Mouse (Mus musculus): ENCODE measurements around the gene Adamts2.

DNA sequence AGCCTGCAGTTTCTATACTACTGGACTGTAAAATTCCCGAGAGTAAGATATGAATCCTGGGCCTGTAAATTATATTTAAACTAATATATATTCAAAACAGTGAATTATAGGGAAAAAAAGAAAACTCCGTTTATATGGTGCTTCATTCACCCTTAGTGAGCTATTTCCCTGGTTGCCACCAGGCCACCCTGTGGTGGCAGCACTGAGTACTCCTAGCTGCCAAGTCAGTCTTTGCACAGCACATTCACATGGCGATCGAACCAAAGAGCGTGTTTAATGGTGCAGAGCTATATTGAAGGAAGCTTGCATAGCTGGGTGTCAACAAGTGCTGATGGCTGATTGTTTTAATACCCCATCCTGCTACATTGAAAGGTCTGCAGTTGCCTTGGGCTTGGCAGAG is 245.2 kb downstream of the Adamts2 start:
- no peak for TF ChIP-seq CTCF (IDR thresholded peaks at IDR 0.05; ENCODE audit: control insufficient read depth, insufficient read depth, insufficient read length)
- TF ChIP-seq FOSL1 (IDR thresholded peaks at IDR 0.05; ENCODE audit: insufficient read depth, low read length, poor library complexity, severe bottlenecking): no peak
- TF ChIP-seq CEBPB (IDR thresholded peaks at IDR 0.05; ENCODE audit: low read depth): no peak

Data from C2C12 (cell line).